Comparison of ENCODE assay signal across 13 mouse cellular contexts in genomic region chr5:64651407-64651806, GRCm38 (mm10).
A peak's percentile ranks its signal among the peaks of the same experiment; 100 is the strongest.
DNase-seq lines count a peak whose midpoint lies in the region; ATAC-seq and TF ChIP-seq lines count a peak whose summit lies in the region.
"Had no signal": no experiment of that assay in that cellular context is flagged by ENCODE, and none has a peak within 500 bp of the region (broad histone marks: within the 10 kb centered on the region; RNA-seq: fewer than 3 reads in every experiment).

No protein-coding gene starts in this region.

- no peaks in the 10 kb centered on the region for H3K36me3 ChIP-seq in kidney, adult 2 months (ENCODE audit: control insufficient read depth, insufficient read depth, low read length)
- H3K36me3 ChIP-seq in hindbrain, embryonic 14.5 days (replicated peaks; ENCODE audit: control insufficient read depth, insufficient read depth) = no peaks in the 10 kb centered on the region
- H3K36me3 ChIP-seq: hindbrain, embryonic 15.5 days; liver, embryonic 12.5 days; midbrain, embryonic 15.5 days had no signal

- no peak overlapping the region for H3K4me3 ChIP-seq in kidney, adult 2 months (ENCODE audit: insufficient read depth, low read depth, low read length)
- no peak overlapping the region for H3K4me3 ChIP-seq in hindbrain, embryonic 14.5 days (replicated peaks; ENCODE audit: low read length)
- H3K4me3 ChIP-seq: hindbrain, embryonic 15.5 days; liver, embryonic 12.5 days; midbrain, embryonic 15.5 days had no signal

- H3K4me2 ChIP-seq in hindbrain, embryonic 14.5 days (replicated peaks) = no peak overlapping the region
- H3K4me2 ChIP-seq: hindbrain, embryonic 15.5 days; liver, embryonic 12.5 days; midbrain, embryonic 15.5 days had no signal

- no peaks in the 10 kb centered on the region for H3K9me3 ChIP-seq in hindbrain, embryonic 14.5 days (ENCODE audit: control insufficient read depth, low read length)
- H3K9me3 ChIP-seq: hindbrain, embryonic 15.5 days; liver, embryonic 12.5 days; midbrain, embryonic 15.5 days had no signal

- no peak overlapping the region for H3K27ac ChIP-seq in kidney, adult 2 months (ENCODE audit: insufficient read depth, low read depth, low read length)
- H3K27ac ChIP-seq in hindbrain, embryonic 14.5 days = no peak overlapping the region
- H3K27ac ChIP-seq: hindbrain, embryonic 15.5 days; liver, embryonic 12.5 days; midbrain, embryonic 15.5 days had no signal

- ATAC-seq in hindbrain, embryonic 14.5 days (ENCODE audit: low FRiP score) = no peak
- ATAC-seq: liver, embryonic 12.5 days; midbrain, embryonic 15.5 days had no signal

- no peaks in the 10 kb centered on the region for H3K27me3 ChIP-seq in kidney, adult 2 months (replicated peaks; ENCODE audit: control insufficient read depth, insufficient read depth, low read length)
- H3K27me3 ChIP-seq in hindbrain, embryonic 14.5 days (ENCODE audit: control insufficient read depth, insufficient read depth, low read length) = no peaks in the 10 kb centered on the region
- H3K27me3 ChIP-seq: hindbrain, embryonic 15.5 days; midbrain, embryonic 15.5 days had no signal

- TF ChIP-seq CTCF in kidney, adult 2 months (conservative IDR thresholded peaks at IDR 0.05; ENCODE audit: insufficient read depth, insufficient read length, low read depth, low read length) = no peak

- 0 out of 2 replicates have a peak, but pooled peaks cover 2% of the 10 kb centered on the region for H3K4me1 ChIP-seq in kidney, adult 2 months (ENCODE audit: control insufficient read depth, insufficient read depth, low read length)
- peaks cover 9% of the 10 kb centered on the region for H3K4me1 ChIP-seq in hindbrain, embryonic 14.5 days (replicated peaks; ENCODE audit: control insufficient read depth, insufficient read depth, low read length)

- 86% methylated on average over 3 of the region's 3 CpGs for WGBS in kidney, adult 2 months
- 90% methylated on average over 3 of the region's 3 CpGs for WGBS in hindbrain, embryonic 14.5 days

- no peak for TF ChIP-seq POLR2A in kidney, adult 2 months (IDR thresholded peaks at IDR 0.05; ENCODE audit: low read depth, low read length)

- peak; percentile 82 to 88 for DNase-seq in adrenal gland, adult (ENCODE audit: inconsistent age in 2 of 2, low spot score in 1 of 2)
- no peak for DNase-seq in adrenal gland, postnatal 4 days (ENCODE audit: low spot score in 2 of 2)
- peak; percentile 73 for DNase-seq in CD8-positive naive resting alpha-beta T cell, adult 2 months (ENCODE audit: low read depth in 2 of 2, low spot score in 2 of 2)
- DNase-seq in adrenal gland, postnatal 25 days = peak; percentile 27
- peak; percentile 20 to 21 for DNase-seq in monocyte, adult 2 months (ENCODE audit: low read depth in 1 of 2, low spot score in 2 of 2)
- DNase-seq in kidney, adult 2 months = no peak
- no peak for DNase-seq in hindbrain, embryonic 14.5 days (ENCODE audit: low spot score)
- no peak for DNase-seq in gastrocnemius, postnatal 10 days
- DNase-seq: kidney, postnatal 4 days; lung, postnatal 14 days had no signal

- no peak overlapping the region for H3K9ac ChIP-seq in hindbrain, embryonic 14.5 days
- H3K9ac ChIP-seq: hindbrain, embryonic 15.5 days; liver, embryonic 12.5 days; midbrain, embryonic 15.5 days had no signal

Comparison
In these comparisons a context has a peak if more than half of its experiments do, and no peak if none do; other contexts are left out.
1. DNase-seq: peak in adrenal gland, adult (2 of 2), CD8-positive naive resting alpha-beta T cell, adult 2 months (2 of 2), adrenal gland, postnatal 25 days (single experiment) and monocyte, adult 2 months (2 of 2); none in adrenal gland, postnatal 4 days (0 of 2), kidney, adult 2 months (single experiment), hindbrain, embryonic 14.5 days (single experiment) and gastrocnemius, postnatal 10 days (single experiment).